Mouse (Mus musculus) forebrain, embryonic 13.5 days (tissue): ENCODE results near the gene Klhl8. TPM values are rescaled to one million over a fixed set of nuclear protein-coding genes. Genes with fewer than 3 reads are reported as not detected.
A peak's percentile ranks its signal among the peaks of the same experiment; 100 is the strongest.

Experiments used
- ATAC-seq: fragments of 200-750 bp; cut with Nextera tagmentation; 2 replicates; pipeline ENCODE4 v1.8.0; 2017
- H3K27ac ChIP-seq: fragments of 300-500 bp; sonication (generic); 2 replicates; pipeline ENCODE4 v1.5.1; 2015; ENCODE audit warnings: inconsistent platforms, mild to moderate bottlenecking, moderate library complexity
- H3K27me3 ChIP-seq: fragments of 300-500 bp; sonication (generic); 2 replicates; pipeline ENCODE4 v1.6.1; 2015; ENCODE audit warnings: mild to moderate bottlenecking, inconsistent platforms
- H3K36me3 ChIP-seq: fragments of 300-500 bp; sonication (generic); 2 replicates; pipeline ENCODE4 v1.6.1; 2015; ENCODE audit warnings: mild to moderate bottlenecking, inconsistent platforms; ENCODE audit not compliant: poor library complexity, severe bottlenecking
- H3K4me1 ChIP-seq: fragments of 300-500 bp; sonication (generic); 2 replicates; pipeline ENCODE4 v1.6.1; 2015; ENCODE audit warnings: inconsistent platforms
- H3K4me2 ChIP-seq: fragments of 300-500 bp; sonication (generic); 2 replicates; pipeline ENCODE4 v1.6.1; 2015; ENCODE audit warnings: inconsistent platforms, mild to moderate bottlenecking, moderate library complexity
- H3K4me3 ChIP-seq: fragments of 300-500 bp; sonication (generic); 2 replicates; pipeline ENCODE4 v1.5.1; 2015; ENCODE audit warnings: mild to moderate bottlenecking, inconsistent platforms
- H3K9ac ChIP-seq: fragments of 300-500 bp; sonication (generic); 2 replicates; pipeline ENCODE4 v1.6.1; 2015; ENCODE audit warnings: mild to moderate bottlenecking, inconsistent platforms
- H3K9me3 ChIP-seq: fragments of 300-500 bp; sonication (generic); replicated peaks from 2 replicates; pipeline ENCODE4 v1.6.1; 2016; ENCODE audit warnings: inconsistent platforms
- WGBS: fragments of 180-500 bp; shearing (Covaris S2); methylation state at CpG from one replicate; pipeline ENCODE4 v1.1.7; 2015; 5-methylcytosine and 5-hydroxymethylcytosine counted together
- polyA plus RNA-seq: library from polyadenylated mRNA; unstranded; fragments of >200 nt; fragmentation: Nextera tagmentation; extraction: Ambion mirVana; gene quantifications from 2 replicates; pipeline ENCODE4 v1.2.1, GENCODE M21; 2015

Gene Klhl8
- polyA plus RNA-seq, 1 experiment from 2014 or later = 25.3 TPM

- Histone ChIP-seq H3K9me3 (no peaks in the 10 kb centered on the region; the same call in 1 of the 2 replicates), H3K4me2 (no peak overlapping the region), H3K4me3 (no peak overlapping the region), H3K27ac (no peak overlapping the region), H3K36me3 (no peaks in the 10 kb centered on the region), H3K27me3 (peaks cover 7% of the 10 kb centered on the region; the same call in 1 of the 2 replicates), H3K9ac (no peak overlapping the region), H3K4me1 (no peaks in the 10 kb centered on the region)
- 90% methylated on average over 7 of the region's 7 CpGs for WGBS
- no peak for ATAC-seq
These were observed 17.1 kb upstream of the Klhl8 start for GRCm38 (mm10) chr5:103928196-103928550.

- peak; percentile 67 for ATAC-seq
- H3K27me3 ChIP-seq = peaks cover 7% of the 10 kb centered on the region; the same call in 1 of the 2 replicates
- no peak overlapping the region for H3K27ac ChIP-seq
- peak overlapping the region; percentile 51 for H3K4me2 ChIP-seq
- 0 out of 2 replicates have a peak overlapping the region, but pooled peaks have one; percentile 26 for H3K9ac ChIP-seq
- no peak overlapping the region for H3K4me3 ChIP-seq
- no peaks in the 10 kb centered on the region for H3K36me3 ChIP-seq
- 30% methylated on average over 27 of the region's 27 CpGs for WGBS
- no peaks in the 10 kb centered on the region for H3K4me1 ChIP-seq
- no peaks in the 10 kb centered on the region for H3K9me3 ChIP-seq
These were observed 16.6 kb upstream of the Klhl8 start for GRCm38 (mm10) chr5:103927429-103928195.

DNA sequence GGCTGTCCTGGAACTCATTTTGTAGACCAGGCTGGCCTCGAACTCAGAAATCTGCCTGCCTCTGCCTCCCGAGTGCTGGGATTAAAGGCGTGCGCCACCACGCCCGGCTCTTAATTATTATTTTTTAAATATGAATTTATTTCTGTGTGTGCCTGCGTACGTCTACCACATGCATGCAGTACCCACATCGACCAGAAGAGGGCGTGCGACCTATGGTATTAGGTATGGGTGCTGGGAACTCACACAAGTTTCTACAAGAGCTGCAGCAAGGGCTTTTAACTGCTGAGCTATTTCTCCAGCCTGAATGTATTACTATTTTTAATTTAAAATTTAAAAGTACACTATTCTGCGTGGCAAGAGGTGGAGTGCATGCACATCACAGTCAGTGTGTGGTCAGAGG is 15.3 kb upstream of the Klhl8 start:
- H3K27ac ChIP-seq = no peak overlapping the region
- H3K9me3 ChIP-seq = no peaks in the 10 kb centered on the region
- no peaks in the 10 kb centered on the region for H3K36me3 ChIP-seq
- 69% methylated on average over 12 of the region's 12 CpGs for WGBS
- no peak for ATAC-seq
- H3K4me2 ChIP-seq = no peak overlapping the region
- H3K9ac ChIP-seq = no peak overlapping the region
- no peak overlapping the region for H3K4me3 ChIP-seq
- H3K4me1 ChIP-seq = no peaks in the 10 kb centered on the region
- peaks cover 7% of the 10 kb centered on the region; the same call in 1 of the 2 replicates for H3K27me3 ChIP-seq

DNA sequence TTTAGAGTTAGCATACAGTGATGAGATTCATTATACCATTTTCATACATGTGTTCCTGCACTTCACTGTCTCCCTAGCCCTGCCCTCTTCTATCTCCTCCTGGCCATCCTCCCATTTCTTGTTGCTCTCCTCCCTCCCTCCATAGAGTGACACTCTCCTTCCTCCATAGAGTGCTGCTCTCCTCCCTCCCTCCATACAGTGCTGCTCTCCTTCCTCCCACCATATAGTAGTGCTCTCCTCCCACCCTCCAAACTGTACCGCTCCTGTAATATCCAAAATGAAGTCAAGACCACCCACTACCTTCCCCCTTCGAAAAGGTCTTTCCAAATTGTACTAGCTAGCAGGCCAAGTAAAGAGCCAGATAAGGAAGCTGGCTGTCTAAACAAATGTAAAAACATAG is 12.7 kb upstream of the Klhl8 start:
- Histone ChIP-seq H3K9me3 (no peaks in the 10 kb centered on the region), H3K4me2 (no peak overlapping the region), H3K4me1 (no peaks in the 10 kb centered on the region), H3K27me3 (peaks cover 7% of the 10 kb centered on the region; the same call in 1 of the 2 replicates), H3K4me3 (no peak overlapping the region), H3K9ac (no peak overlapping the region), H3K27ac (no peak overlapping the region), H3K36me3 (no peaks in the 10 kb centered on the region)
- 90% methylated on average over 2 of the region's 2 CpGs for WGBS
- ATAC-seq = no peak

DNA sequence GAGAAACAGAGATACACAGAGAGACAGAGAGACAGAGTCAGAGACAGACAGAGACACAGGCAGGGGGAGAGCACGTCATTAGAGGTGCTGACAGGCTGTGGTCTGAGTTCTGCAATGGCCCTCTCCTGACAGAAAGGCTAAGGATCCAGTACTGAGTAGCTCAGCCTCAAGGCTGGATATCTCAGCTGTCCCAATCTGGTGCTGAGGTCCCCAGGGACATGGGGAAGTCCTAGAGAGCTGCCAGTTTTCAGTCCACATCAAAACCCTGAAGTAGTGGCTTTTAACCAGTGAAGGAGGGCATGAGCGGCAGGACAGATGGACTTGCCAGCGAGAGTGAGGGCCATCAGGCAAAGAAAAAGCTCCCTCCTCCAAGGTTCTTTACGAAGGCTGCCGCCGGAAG is 12.0 kb upstream of the Klhl8 start:
- H3K4me2 ChIP-seq = no peak overlapping the region
- H3K4me3 ChIP-seq = no peak overlapping the region
- WGBS = 82% methylated on average over 6 of the region's 6 CpGs
- 0 out of 2 replicates have a peak, but pooled peaks cover 3% of the 10 kb centered on the region for H3K27me3 ChIP-seq
- no peak for ATAC-seq
- H3K27ac ChIP-seq = no peak overlapping the region
- no peaks in the 10 kb centered on the region for H3K4me1 ChIP-seq
- H3K36me3 ChIP-seq = no peaks in the 10 kb centered on the region
- no peak overlapping the region for H3K9ac ChIP-seq
- H3K9me3 ChIP-seq = no peaks in the 10 kb centered on the region

- Histone ChIP-seq H3K9ac (no peak overlapping the region), H3K27ac (no peak overlapping the region), H3K27me3 (0 out of 2 replicates have a peak, but pooled peaks cover 3% of the 10 kb centered on the region), H3K9me3 (no peaks in the 10 kb centered on the region), H3K36me3 (no peaks in the 10 kb centered on the region), H3K4me1 (no peaks in the 10 kb centered on the region), H3K4me2 (no peak overlapping the region), H3K4me3 (no peak overlapping the region)
- 77% methylated on average over 5 of the region's 5 CpGs for WGBS
- no peak for ATAC-seq
These were observed 11.4 kb upstream of the Klhl8 start for GRCm38 (mm10) chr5:103922436-103922835.

- no peak overlapping the region for H3K4me2 ChIP-seq
- no peak for ATAC-seq
- no peaks in the 10 kb centered on the region for H3K4me1 ChIP-seq
- H3K27ac ChIP-seq = no peak overlapping the region
- no peak overlapping the region for H3K9ac ChIP-seq
- no peak overlapping the region for H3K4me3 ChIP-seq
- no peaks in the 10 kb centered on the region for H3K27me3 ChIP-seq
- WGBS = 93% methylated on average over 4 of the region's 4 CpGs
- no peaks in the 10 kb centered on the region for H3K9me3 ChIP-seq
- H3K36me3 ChIP-seq = no peaks in the 10 kb centered on the region
These were observed 8.4 kb upstream of the Klhl8 start for GRCm38 (mm10) chr5:103919497-103919896.

DNA sequence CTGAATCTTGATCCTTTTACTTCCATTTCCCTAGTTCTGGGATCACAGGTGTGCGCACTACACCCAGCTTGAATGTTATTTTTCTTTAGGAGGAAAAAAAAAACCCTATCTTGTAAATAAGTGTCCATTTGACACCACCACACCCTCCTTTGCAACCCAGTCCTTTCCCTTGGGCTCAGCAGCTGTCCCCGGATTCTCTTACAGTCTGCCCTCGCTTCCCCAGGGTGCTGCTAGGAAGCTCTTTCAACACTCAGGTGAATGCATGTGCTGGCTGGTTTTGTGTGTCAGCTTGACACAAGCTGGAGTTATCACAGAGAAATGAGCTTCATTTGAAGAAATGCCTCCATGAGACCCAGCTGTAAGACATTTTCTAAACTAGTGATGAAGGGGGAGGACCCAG is 7.2 kb upstream of the Klhl8 start:
- no peak overlapping the region for H3K4me3 ChIP-seq
- no peak for ATAC-seq
- H3K9me3 ChIP-seq = no peaks in the 10 kb centered on the region
- no peak overlapping the region for H3K9ac ChIP-seq
- H3K27me3 ChIP-seq = no peaks in the 10 kb centered on the region
- no peak overlapping the region for H3K27ac ChIP-seq
- WGBS = 84% methylated on average over 3 of the region's 3 CpGs
- no peak overlapping the region for H3K4me2 ChIP-seq
- H3K36me3 ChIP-seq = no peaks in the 10 kb centered on the region
- no peaks in the 10 kb centered on the region for H3K4me1 ChIP-seq

- ATAC-seq = peak; percentile 61; the same call in 1 of the 2 replicates
- Histone ChIP-seq H3K4me3 (no peak overlapping the region), H3K36me3 (no peaks in the 10 kb centered on the region), H3K4me1 (no peaks in the 10 kb centered on the region), H3K9ac (no peak overlapping the region), H3K27ac (no peak overlapping the region), H3K4me2 (no peak overlapping the region), H3K9me3 (no peaks in the 10 kb centered on the region), H3K27me3 (peaks cover 4% of the 10 kb centered on the region; the same call in 1 of the 2 replicates)
- 28% methylated on average over 8 of the region's 8 CpGs for WGBS
These were observed 6.4 kb upstream of the Klhl8 start for GRCm38 (mm10) chr5:103917357-103917895.

- no peak overlapping the region for H3K4me3 ChIP-seq
- H3K27ac ChIP-seq = no peak overlapping the region
- no peaks in the 10 kb centered on the region for H3K36me3 ChIP-seq
- no peak; the same call in 1 of the 2 replicates for ATAC-seq
- WGBS = 57% methylated on average over 12 of the region's 12 CpGs
- no peaks in the 10 kb centered on the region for H3K4me1 ChIP-seq
- H3K4me2 ChIP-seq = no peak overlapping the region
- H3K9ac ChIP-seq = no peak overlapping the region
- peaks cover 4% of the 10 kb centered on the region; the same call in 1 of the 2 replicates for H3K27me3 ChIP-seq
- no peaks in the 10 kb centered on the region for H3K9me3 ChIP-seq
These were observed 5.7 kb upstream of the Klhl8 start for GRCm38 (mm10) chr5:103916595-103917356.

DNA sequence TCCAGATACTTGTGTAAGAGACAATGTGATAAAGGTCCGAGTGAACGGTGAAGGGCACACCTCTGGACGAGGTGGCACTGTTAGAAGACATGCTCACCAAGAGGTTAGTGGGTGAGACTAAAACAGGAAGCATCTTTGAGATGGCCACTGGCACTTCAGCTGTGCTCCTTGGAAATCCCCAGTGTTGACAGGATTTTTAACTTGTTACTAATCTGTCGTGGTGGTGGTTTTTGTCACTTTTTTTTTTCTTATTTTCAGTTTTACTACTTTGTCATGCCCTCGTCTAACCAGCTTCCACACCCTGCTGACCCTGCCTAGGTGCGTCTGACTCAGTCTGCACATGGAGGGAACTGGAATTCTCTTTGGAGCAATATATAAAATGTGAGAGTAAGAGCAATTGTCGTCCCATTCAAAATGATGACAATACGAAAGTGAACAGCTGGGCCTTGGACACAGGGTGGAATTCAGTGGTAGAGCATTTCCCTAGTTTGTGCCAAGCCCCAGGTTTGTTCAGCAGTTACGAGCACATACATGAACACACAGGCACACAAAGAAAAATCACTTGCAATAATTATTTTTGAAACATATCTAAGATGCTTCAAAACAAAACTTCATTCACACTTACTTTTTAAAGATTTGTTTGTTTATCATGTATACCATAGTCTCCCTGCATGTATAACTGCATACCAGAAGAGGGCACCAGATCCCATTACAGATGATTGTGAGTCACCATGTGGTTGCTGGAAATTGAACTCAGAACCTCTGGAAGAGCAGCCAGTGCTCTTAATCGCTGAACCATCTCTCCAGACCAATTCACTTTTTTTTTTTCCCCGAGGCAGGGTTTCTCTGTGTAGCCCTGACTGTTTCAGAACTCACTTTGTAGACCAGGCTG is 3.5 kb upstream of the Klhl8 start:
- ATAC-seq = no peak
- 80% methylated on average over 11 of the region's 11 CpGs for WGBS
- no peak overlapping the region for H3K9ac ChIP-seq

More for the DNA sequence above, 3.5 kb upstream of the Klhl8 start:
- Histone ChIP-seq H3K27me3 (peaks cover 4% of the 10 kb centered on the region; the same call in 1 of the 2 replicates), H3K36me3 (no peaks in the 10 kb centered on the region), H3K4me1 (no peaks in the 10 kb centered on the region), H3K4me2 (no peak overlapping the region), H3K4me3 (no peak overlapping the region), H3K27ac (no peak overlapping the region), H3K9me3 (no peaks in the 10 kb centered on the region)
